Mouse (Mus musculus) T-helper 1 cell (primary cell): ENCODE data around the gene Fbxo21.

Source experiments
- in situ Hi-C: fragments of 300-600 bp; cut with MboI, MseI; formaldehyde crosslinking; loops from one replicate; pipeline ENCODE4 v1.15.1; 2025; ENCODE audit warnings: high pct_unique_total_duplicates

Gene Fbxo21

DNA sequence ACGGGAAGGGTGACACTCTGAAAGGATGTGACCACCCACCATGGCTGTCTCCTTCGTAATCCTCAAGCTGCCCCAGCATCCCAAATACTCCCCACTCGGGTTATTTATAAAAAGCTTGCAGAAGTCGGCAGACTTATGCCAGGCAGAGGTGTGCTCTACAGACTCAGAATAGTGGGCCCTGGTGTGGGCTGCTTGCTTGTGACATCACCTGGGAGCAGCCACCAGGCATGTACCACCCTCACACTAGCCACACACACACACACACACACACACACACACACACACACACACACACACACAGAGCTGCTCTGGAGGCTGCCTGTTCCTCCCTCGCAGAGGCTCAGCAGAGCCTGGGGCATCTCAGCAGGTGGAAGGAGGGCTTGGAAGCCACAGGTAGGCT, 41.0 kb downstream of the Fbxo21 start:
- in situ Hi-C loops = no loop called here

DNA sequence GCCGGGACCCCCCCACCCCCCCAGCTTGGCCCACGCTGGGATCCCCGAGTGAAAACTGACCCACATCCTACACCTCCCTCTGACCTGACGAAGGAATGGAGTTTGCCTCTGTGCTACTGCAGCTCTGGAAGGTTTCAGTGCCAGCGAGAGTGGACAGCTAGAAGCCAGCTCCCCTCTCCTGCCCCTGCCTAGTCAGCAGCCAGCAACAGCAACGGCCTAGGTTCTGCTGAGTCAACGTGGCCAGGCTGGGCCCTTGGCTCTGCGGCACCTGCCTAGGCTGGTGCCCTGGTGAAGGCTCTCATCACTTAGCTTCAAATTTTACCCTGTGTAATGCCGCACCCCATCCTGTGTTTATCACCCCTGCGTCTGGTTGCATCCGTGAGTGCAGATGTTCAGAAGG, 43.4 kb downstream of the Fbxo21 start:
- in situ Hi-C loops = no loop called here

DNA sequence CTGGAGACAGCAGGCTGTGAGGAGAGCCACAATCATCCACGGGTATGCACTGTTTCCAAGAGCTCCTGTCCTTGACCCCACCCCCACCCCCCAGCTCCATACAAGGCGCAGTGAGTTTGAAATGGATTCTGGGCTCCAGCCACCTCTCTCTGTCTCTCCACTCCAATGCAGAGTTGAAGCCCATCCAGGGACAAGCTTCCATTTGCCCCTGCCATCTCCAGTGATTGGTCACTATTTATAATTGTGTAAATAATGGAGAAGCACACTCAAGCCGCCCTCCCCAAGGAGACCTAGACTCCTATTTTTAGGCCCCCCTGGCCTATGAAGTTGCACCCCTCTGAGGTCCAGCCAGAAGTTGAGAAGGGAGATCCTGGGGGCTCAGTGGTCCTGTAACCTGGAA, 46.5 kb downstream of the Fbxo21 start:
- in situ Hi-C loops = no loop called here

DNA sequence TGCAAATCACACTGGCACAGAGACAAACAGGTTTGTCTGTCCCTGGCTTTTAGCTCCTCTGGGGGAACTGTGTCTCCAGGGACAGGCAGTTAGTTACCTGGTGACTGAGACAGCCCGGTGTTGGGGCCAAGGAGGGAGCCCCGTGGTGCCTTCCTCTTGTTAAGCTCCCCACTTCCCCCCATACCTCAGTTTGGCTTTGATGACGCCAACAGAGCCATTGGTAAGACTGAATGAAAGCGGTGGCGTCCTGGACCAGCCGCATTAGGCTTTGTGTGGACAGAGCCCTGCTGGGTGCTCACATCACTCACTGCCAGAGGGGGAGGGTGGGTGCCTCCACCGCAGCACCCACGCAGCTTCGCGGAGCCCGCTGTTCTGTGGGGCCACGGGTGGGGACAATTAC, 49.4 kb downstream of the Fbxo21 start:
- in situ Hi-C loops = no loop called here

DNA sequence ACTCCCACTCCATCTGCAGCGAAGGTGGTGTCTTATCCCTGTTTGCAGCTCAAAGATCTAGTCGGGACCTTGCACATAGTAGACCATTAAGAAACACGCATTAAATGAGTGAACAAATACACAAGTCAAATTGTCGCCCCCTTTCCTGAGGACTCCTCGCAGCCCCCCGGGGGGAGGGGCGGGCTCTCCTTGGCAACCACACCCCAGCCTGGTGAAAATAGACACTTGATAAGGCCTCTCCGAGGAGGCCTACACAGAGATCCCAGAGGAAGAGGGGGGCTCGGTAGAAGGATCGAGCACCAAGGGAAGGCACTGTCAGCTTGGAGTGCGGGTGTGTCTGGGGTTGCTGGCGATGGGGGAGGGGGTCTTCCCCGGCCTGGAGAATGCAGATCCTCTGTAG, 49.8 kb downstream of the Fbxo21 start:
- in situ Hi-C loops = no loop called here

DNA sequence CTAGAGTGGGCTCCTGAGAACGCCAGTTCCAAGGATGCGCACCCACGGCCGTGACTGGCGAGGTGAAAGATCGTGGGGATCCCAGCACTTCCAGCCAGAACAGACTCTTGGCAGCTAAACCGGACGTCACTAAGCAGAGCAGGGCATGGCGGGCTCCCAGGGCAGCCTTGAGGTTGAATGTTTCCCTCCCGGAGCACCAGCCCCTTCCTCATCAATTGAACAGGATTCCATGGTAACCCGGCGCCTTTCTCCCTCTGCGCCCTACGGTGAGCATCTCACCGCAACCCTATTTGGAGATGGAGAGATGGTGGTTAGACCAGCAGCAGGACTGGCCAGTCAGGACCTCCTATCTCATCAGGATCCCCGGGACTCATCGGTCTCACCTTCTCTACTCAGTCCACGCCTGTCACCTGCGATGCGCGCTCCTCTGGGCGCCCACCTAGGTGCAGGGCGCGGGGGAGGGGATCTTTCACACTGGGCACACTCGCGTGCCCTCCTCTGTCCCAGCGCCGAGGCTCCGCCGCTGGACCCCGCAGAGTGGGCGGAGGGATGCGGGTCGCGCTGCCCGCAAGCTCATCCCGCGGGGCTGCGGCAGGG, 50.7 kb downstream of the Fbxo21 start:
- in situ Hi-C loops = no loop called here

DNA sequence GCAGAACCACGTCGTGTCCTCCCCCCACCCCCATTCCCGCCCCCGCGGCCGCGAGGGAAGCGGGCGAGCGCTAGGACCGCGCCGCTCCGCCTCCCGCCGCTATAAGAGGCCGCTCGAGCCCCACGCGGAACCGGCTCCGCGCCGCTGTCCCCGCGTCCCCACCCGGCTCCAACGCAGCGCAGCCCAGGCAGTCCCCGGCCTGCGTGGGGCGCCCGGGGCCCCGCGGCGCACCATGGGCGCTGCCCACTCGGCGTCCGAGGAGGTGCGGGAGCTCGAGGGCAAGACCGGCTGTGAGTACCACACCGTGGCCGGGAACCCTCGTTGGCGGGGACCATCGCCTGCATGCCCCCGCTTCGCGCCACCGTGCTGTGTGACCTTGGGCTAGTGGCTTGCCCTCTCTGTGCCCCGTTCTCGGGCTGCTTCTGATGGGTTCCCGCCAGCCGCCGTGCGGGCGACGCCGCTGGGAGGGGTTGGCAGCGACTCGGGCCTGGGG, 51.2 kb downstream of the Fbxo21 start, which contains the start of gene Tesc:
TSS of gene Tesc (plus strand) at position 46 of the 493 bp plus-strand sequence.
- in situ Hi-C loops = no loop called here

DNA sequence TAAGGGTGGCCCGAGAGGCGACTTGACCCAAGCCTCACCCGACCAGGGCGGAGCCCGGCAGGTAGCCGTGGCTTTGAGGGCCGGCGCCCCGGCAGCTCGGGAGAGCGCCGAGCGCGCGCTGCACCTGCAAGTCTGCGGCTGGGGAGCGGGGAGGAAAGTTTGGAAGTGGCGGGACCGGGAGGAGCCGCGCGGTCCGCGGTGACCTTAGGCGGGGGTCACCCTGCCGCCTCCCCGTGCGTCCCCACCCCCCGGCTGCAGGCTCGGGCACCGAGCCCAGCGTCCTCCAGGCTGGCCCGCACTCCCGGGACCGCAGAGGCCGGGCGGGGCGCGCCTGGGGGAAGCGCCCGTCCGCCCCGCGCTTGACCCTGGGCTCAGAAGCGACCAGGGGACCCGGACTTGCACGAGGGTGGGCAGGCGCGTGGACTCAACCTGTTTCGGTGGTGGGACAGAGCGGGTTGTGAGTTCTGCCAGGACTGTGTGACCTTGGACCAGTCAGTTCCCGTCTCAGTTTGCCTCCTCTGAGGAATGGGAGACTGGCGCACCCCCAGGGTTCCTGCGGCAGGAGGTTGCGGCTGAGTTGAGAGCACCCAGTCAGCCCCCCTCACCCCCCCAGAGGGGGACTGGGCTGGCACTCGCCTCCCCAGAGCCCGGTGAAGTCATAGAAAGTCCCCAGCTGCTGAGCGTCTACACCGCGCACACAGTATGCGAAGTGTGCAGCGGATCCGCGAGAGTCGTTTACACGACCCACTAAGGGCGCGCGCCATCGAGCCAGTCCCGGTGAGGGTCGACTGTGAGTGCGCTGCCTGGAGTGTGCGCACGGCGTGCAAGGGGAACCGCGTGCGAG, 51.9 kb downstream of the Fbxo21 start:
- in situ Hi-C loops = no loop called here

DNA sequence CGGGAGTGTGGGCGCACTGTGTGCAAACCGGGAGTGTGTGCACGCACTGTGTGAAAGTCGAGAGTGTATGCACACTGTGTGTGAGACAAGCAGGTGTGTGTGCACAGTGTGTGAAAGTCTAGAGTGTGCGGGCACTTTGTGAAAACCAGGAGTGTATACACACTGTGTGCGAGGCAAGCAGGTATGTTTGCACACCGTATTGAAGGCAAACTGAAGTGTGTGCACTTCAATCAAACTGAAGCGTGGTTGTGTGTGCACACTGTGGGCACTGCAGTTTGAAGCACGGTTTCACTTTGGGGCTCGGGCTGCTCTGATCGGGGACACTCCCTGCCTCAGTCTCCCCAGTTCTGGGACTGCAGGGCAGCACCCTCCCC, 52.5 kb downstream of the Fbxo21 start:
- in situ Hi-C loops = no loop called here

DNA sequence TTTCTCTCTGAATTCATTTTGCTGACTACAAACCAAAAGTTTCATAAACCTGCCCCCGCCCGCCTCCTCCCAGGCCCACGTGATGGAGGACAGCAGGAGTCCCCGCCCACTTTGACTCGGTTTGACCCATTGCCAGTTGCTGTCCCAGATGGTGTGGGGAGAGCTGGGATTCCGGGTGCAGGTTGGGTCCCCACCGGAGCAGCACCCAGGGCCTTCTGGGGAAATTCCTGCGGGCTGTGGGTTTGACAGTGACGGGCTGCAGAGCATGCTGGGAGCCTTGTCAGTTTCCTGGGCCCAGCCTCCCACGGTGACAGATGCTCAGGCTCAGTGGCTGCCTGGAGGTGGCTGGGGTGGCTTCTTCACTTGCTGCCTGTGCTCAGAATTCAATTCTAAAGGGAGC, 52.9 kb downstream of the Fbxo21 start:
- in situ Hi-C loops = no loop called here

DNA sequence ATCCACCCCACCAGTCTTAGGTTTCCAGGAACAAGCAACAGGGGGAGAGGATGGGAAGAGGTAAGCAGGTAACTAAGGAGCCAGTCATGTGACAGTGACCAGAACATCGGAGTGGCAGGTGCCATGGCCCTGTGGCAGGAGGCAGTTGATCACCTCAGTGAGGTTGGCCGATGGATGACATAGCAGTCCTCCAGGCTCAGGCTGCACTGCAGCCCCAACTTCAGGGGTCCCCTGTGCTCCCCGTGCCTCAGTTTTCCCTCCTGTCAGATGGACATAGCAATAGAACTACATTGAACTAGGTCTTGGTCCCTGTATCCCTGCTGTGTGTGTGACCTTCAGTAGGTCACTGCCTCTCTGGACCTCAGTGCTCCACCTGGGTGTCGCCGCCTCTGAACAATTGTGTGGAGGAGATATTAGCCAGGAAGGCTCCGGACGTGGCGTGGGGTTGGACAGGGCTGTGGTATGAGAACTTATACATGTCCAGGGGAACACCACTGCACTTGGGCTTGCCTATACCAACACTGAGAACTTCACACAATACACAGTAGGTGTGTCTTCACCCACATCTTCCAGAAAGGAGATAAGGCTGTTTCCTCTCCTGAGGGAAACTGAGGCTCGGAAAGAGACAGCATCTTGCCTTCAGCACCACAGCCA, 53.6 kb downstream of the Fbxo21 start:
- in situ Hi-C loops = no loop called here

DNA sequence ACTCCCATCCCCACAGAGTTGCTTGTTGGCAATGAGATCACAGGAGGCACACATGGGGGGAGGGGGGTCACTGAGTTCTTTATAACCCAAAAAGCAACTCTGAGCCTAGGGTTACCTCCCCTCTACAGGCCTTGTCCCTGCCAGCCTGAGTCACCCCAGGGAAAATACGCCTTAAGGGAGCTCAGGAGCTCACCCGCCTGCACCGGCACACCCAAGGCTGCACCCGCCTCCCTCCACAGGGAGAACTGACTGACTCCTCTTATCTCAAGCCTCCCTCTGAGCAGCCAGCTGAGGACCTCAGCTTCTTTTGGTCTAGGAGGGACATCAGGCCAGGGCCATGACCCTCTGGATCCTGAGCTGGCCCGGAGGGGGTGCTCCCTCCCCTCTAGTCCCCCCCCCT, 54.5 kb downstream of the Fbxo21 start:
- in situ Hi-C loops = no loop called here

DNA sequence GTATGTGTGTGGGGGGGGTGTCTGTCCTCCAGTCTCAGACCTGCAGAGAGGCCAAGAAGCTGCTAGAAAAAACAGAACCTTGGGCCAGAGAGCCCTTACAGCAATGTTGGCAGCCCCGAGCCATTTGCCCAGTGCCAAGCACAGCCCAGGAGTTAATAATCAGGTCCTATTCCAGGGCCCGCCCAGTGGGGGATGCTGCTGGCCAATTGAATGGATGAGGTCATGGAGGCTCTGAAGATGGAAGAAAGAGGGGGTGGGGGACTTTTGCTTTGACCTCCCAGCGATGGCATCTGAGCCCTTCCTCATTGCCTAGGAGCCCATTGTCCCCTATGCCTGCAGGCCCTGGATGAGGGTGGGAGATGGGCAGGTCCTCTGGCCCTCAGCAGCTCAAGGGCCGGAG, 55.0 kb downstream of the Fbxo21 start:
- in situ Hi-C loops = no loop called here

DNA sequence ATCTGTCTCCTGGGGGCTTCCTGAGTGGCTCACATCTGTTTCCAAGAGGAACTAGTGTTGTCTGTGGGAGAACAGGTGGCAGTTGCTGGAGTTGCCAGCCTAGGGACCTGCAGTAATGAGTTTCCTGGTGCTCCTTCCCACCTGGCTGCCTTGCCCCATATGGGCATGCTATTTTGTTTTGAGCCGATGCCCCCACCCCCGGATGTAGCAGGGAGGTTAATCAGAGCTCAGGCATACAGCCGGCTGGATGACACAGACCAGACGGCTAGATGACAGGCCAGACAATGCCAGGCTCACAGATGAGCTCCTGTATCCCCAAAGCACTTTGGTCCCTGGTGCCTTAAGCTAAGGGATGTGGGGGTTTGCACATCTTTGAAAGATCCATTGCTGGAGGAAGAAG, 56.8 kb downstream of the Fbxo21 start:
- in situ Hi-C loops = no loop called here

DNA sequence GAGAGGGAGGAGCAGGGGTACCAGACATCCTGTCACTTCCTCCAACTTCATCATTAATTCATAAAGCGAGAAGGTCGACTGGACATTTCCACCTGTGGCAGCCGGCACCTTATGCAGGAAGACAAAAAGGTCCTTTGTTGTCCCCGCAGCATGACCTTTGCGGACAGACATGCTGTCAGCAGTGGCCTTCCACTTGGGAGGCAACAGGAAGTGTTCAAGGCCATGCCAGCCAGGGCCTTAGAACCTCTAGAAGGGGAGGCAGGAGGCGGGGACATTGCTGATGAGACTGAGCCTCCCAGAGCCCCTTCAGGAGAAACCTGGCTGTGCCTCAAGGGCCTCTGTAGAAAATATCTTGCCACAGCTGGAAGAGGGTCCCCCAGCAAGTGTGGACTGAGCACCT, 57.2 kb downstream of the Fbxo21 start:
- in situ Hi-C loops = no loop called here

DNA sequence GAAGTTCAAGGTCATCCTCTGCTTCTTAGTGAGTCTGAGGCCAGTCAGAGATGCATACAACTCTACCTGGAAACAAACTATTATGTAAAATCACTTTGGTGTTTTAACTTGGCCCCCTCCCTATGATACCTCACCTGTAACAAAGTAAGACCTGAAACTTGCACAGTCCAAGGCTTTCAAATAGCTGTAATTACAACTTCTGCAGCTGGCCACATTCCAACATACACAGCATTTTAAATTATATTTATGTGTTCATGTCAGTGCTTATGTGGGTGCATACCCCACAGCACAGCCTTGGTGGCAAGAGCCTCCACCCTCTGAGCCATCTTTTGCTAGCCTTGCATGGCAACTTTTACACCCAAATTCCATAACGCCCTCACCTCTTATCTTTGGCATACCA, 58.1 kb downstream of the Fbxo21 start:
- in situ Hi-C loops = no loop called here

DNA sequence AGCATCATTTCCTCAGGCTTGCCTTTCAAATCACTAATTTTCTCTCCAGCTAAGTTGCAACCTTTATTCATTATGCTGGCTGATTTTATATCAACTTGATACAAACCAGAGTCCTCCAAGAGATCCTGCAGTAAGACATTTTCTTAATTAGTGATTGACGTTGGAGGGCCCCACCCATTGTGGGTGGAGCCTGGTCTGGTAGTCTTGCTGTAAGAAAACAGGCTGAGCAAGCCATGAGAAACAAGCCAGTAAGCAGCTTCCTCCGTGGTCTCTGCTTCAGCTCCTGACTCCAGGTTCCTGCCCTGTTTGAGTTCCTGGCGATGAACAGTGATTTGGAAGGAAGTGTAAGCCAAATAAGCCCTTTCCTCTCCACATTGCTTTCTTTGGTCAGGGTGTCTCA, 59.3 kb downstream of the Fbxo21 start:
- in situ Hi-C loops = no loop called here

DNA sequence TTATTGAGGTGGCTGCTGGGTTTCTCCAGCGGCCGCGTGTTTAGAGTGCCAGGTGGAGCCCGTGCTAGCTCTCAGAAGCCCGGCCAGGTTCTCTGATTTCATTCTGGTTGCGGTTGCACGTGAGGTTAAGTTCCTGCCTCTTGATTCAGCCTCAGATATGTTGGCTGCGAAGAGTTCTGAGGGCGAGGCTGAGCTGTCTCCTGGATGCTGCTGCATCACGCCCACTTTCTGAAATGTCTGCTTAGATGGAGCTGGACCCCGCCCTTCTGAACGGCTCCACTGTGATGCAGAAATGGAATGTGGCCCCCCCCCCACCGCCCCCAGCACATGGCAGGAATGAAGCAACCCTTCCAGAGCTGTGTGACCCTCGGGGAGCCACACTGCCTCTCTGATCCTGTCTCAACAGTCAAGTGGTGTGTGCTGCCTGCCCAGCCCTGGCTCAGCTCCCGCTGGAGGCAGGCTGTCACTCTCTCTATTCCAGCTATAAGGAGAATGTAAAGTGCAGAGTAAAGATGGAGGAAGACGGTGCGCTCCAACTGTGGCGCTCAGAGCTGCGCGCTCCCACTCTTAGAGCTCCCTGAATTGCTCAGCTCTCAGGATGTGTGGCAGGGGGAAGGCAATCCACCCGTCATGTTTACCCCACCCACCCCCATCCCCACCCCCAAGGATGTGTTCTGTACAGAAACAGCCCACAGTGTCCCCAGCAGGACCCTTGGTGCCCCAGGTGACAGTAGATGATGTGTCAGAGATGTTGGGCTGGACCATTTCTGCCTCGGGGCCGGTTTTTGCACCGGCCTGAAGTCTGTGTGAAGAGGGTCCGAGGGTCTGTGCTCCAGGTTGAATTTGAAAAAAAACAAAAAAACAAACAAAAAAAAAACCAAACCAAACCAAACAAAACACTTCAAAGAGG, 60.6 kb downstream of the Fbxo21 start:
- in situ Hi-C loops = no loop called here

DNA sequence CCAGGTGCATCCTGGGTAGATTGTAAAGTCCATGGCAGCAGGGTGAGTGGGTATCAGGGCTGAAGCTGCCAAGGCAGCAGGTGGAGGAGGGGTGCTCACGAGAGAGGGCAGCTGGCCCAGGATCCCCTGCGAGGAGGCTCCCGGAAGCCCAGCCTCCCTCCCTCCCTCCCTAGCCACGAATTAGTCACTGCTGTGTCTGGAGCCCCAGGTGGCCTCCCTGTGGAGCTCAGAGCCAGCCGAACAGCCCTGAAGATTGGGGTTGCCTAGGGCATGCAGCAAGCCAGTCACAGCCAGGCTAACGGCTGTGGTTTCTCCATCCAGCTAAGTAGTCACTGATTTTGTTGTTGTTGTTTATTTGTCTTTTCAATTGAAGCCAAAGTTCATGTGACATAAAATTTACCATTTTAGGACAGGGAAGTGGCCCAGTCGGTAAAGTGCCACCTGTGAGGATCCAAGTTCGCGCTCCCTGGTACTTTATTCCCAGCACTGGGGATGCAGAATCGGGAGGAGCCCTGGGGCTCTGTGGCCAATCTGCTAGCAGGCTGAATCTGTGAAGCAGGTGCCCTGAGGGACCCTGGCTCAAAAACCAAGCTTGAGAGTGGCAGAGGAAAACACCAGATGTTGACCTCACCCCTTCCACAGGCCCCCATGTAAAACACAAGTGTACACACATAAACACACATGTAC, 61.4 kb downstream of the Fbxo21 start:
- in situ Hi-C loops = no loop called here

DNA sequence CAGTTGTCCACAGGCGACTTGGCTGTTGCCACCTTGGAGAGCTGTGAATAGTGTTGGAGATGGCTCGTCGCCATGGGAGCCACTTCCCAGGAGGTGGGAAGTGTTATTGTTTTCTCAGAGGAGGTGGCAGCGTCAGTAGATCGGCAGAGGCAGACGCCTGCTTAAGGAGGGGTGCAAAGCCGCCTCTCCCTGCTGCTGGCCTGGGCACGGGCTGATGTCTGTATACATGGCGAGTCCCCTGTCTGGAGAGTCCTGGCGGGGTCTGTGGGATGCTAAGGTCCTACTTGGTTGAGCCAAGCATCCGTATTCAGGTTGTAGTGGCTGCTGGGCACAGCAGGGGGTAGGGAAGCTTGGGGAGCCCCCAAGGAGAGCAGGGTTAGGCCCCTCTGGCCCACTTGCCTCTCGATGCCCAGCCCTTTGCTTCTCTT, 62.7 kb downstream of the Fbxo21 start:
- in situ Hi-C loops = no loop called here

DNA sequence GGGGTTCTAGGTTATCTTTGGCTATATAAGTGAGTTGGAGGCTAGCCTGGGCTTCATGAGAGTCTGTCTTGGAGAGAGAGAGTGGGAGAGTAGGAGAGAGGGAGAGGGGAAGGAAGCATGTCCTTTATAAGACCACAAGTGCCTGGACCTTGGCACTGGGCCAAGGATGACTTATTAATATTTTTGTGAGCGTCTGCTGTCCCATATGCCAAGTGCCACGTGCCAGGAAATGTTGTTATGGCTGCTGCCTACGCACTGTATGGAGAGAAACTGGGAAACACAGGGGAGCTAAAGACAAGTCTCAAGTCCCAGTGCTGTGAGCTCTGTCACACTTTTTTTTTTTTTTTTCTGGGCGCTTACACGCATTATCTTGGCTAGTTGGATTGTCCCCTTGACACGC, 66.1 kb downstream of the Fbxo21 start:
- in situ Hi-C loops = no loop called here
